Mouse (Mus musculus) myocyte (in vitro differentiated cells): ENCODE measurements around the gene Dlg4.

ENCODE experiments used
- MAX ChIP-seq: IDR thresholded peaks from one replicate; pipeline ENCODE4 v1.6.1; 2011; ENCODE audit warnings: low read depth, mild to moderate bottlenecking, control low read depth
- MYOD1 ChIP-seq, 3 experiments: IDR thresholded peaks; one replicate each; pipeline ENCODE4 v1.6.1; 2011; ENCODE audit warnings: control low read depth in 2 of 3, low read depth in 2 of 3, mild to moderate bottlenecking in 2 of 3, moderate library complexity in 1 of 3; ENCODE audit not compliant: insufficient read length in 2 of 3, control insufficient read depth in 1 of 3
- POLR2A ChIP-seq: IDR thresholded peaks from one replicate; pipeline ENCODE4 v1.6.1; 2011; ENCODE audit warnings: low read depth, mild to moderate bottlenecking, control low read depth, moderate library complexity; ENCODE audit not compliant: insufficient read length
- SRF ChIP-seq: IDR thresholded peaks from one replicate; pipeline ENCODE4 v1.6.1; 2011; ENCODE audit warnings: low read depth; ENCODE audit not compliant: control insufficient read depth, insufficient read length
- TCF12 ChIP-seq: IDR thresholded peaks from one replicate; pipeline ENCODE4 v1.6.1; 2011; ENCODE audit warnings: mild to moderate bottlenecking, control low read depth; ENCODE audit not compliant: poor library complexity, insufficient read depth, severe bottlenecking

GRCm38 (mm10) chr11:70023481-70024150, 6.9 kb downstream of the Dlg4 start:
- TF ChIP-seq MAX (no peak), POLR2A (no peak), SRF (no peak), TCF12 (no peak), MYOD1 (IDR thresholded peaks at IDR 0.05; ENCODE audit: control insufficient read depth in 1 of 3, insufficient read length in 2 of 3, low read depth in 2 of 3) (no peak)
